Mouse (Mus musculus) mature B cell (primary cell): Measurements from ENCODE around the gene Spink8.
"Not testable (repeated sequence)": the region's sequence is repeated elsewhere in the genome, so short reads cannot be mapped to it uniquely, and the experiment has no call there.

Source experiments
- in situ Hi-C: fragments of 300-500 bp; cut with MboI; formaldehyde crosslinking; loops from 2 replicates; pipeline ENCODE4 v1.14.3; 2019

The Spink8 gene

DNA sequence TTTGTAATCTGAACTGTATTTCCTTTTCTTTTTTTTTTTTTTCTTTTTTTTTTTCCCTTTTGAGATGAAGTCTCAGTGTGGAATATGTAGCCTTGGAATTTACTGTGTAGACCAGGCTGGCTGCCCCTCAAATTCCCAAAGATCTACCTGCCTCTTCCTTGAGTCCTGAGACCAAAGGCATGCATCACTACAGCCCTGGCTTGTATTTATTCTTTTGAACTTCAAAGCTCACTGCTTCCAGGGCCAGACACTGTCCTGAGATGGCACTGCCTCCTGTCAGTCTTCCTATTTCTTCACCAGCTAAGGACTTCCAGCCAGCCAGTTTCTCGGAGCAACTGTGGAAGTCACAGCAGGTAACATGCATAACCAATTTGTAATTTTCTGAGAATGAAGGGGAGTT lies at the start of gene Spink8:
Gene Spink8 (plus strand): TSS at position 301 of the 400 bp plus-strand sequence.
- in situ Hi-C loops, result no loop called here

DNA sequence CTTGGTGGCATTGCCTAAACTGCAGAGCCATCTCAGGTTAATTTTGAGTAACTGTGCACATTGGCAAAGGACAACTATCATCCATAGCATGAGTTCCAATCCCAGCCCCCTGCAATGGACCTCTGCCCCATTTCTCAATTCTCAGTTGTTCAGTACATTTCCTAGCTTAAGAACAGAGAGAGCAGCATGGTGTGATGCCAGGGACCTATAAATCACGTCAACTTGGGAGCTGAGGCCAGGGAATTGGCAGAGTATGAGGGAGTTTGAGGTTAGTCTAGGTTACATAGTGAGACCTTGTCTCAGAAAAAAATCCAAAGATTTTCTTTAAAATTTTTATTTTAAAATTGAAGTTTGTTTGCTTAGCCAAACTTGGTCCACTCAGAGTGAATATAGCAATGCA lies 45.2 kb upstream of the Spink8 start:
- in situ Hi-C loops, result not testable (repeated sequence)

GRCm38 (mm10) chr9:109790570-109790969 lies 21.5 kb upstream of the Spink8 start, which contains the start of gene Fbxw27:
Fbxw27 (minus strand) TSS chr9:109790670.
- in situ Hi-C loops, result not testable (repeated sequence)

DNA sequence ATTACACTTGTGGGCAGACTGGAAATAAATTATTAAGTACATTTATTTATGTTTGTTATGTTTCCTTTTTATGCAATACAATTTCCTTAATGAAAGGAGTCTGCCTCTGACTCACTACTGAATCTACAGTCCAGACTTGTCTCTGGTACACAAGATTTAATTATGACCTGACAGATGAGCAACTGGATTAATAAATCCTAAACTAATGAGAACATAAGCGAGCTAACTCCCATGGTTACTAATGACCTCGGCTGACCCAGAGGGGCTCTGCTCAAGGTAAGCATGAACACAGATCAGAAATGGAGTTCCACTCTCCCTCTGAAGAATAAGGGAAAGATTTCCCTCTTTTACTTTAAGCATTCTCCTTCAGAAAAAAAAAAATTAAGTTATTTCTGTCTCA lies 16.9 kb upstream of the Spink8 start:
- in situ Hi-C loops, result no loop called here

GRCm38 (mm10) chr9:109795811-109796210 lies 16.3 kb upstream of the Spink8 start:
- in situ Hi-C loops, result no loop called here

- in situ Hi-C loops, result no loop called here
Measured at GRCm38 (mm10) chr9:109798051-109798450, 14.0 kb upstream of the Spink8 start.

DNA sequence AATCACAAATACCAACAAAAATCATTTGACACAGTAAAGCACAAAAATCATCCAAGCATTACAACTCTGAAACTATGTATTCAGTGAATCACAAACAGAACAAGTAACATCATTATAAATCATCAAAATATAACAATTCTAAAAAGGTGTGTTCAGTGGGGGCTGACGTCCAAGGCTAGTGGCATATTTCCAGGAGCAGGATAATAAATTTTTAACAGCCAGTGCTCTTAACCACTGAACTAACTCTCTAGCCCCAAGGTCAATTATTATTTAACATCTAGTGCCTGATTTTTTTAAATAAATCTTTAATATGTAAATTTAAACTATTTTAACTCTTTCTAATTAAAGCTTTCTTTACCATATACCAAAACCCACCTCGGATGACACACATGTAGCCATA lies 6.5 kb upstream of the Spink8 start:
- in situ Hi-C loops, result not testable (repeated sequence)

GRCm38 (mm10) chr9:109806260-109806659 lies 5.8 kb upstream of the Spink8 start:
- in situ Hi-C loops, result no loop called here

- in situ Hi-C loops, result no loop called here
Measured at GRCm38 (mm10) chr9:109806695-109807293, 5.3 kb upstream of the Spink8 start.

GRCm38 (mm10) chr9:109807898-109808297 lies 4.2 kb upstream of the Spink8 start:
- in situ Hi-C loops, result no loop called here

DNA sequence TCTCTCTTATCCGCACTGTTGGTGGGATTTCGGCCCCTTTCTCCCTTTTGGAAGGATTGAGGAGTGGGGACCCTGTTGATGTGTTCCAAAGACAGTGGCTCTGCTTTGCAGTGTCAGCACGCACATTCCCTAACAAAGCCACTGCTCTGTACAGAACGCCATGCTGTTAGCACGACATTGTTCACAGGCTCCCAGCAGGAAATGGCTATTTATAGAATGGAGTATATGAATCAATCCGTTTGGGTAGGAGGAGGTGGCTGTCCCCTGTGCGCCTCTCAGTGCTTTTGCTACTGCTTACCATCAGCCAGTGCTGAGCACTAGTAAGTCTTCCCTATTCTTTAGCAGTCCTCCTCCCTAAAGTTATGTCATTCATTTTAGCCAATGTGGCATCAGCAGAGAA lies 1.3 kb downstream of the Spink8 start:
- in situ Hi-C loops, result no loop called here

DNA sequence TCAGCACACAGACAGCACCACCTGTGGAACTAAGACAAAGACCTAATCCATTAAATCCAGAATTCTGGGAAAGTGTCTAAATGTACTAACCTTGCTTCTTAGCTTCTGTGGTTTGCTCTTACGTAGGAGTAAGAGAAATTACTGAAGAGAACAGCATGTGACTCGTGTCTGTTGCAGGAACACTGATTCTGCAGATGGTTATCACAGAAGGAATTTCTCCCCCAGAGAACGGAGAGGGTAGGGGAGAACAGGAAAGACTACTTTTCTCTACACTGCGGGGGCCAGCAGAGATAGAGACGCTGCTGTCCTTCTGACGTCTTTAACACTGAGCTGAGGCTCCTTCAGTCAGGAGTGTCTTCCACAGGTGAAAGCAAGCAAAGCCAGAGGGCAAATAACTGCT lies 4.3 kb downstream of the Spink8 start:
- in situ Hi-C loops, result no loop called here

GRCm38 (mm10) chr9:109825739-109826138 lies 13.7 kb downstream of the Spink8 start:
- in situ Hi-C loops, result no loop called here

GRCm38 (mm10) chr9:109826181-109826580 lies 14.1 kb downstream of the Spink8 start:
- in situ Hi-C loops, result no loop called here

DNA sequence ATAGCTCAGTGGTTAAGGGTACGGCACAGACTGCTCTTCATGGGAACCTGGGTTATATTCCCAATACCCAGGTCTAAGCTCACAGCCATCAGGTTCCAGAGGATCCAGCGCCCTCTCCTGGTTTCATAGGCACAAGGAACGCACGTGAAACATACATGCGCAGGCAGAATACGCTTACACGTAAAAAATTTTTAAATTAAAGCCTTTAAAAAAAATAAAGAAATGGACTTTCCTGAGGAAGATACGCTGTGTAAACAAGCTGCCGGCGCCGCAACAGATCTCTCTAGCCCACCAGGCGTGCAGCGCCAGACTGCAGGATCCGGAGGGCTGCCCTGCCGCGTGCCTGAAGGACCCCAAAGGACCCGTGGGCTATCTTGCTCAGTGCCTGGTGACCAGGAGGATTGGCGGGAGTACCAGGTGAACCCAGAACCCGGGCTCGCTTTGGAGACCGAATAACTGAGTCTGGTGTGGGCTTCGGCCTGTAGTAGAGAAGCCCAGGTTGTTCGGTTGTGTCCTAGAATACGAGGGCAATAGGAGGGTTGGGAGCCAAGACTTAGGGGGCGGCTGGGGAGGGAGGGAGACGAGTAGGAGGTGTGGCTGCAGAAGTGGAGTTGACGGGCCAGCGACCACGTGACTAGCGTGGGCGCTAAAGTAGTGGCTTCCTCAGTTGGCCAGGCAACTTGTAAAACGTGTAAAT lies 20.5 kb downstream of the Spink8 start, which contains the start of gene Nme6:
Gene Nme6 (plus strand): TSS at position 359 of the 697 bp plus-strand sequence.
- in situ Hi-C loops, result no loop called here

- in situ Hi-C loops, result no loop called here
Measured at GRCm38 (mm10) chr9:109833088-109833412, 21.0 kb downstream of the Spink8 start.

- in situ Hi-C loops, result no loop called here
Measured at GRCm38 (mm10) chr9:109849312-109849758, 37.3 kb downstream of the Spink8 start, which contains the start of gene Camp. Camp (minus strand) TSS chr9:109849617.

- in situ Hi-C loops, result no loop called here
Measured at GRCm38 (mm10) chr9:109850099-109850498, 38.0 kb downstream of the Spink8 start.

GRCm38 (mm10) chr9:109854341-109854740 lies 42.3 kb downstream of the Spink8 start:
- in situ Hi-C loops, result no loop called here

GRCm38 (mm10) chr9:109855947-109856346 lies 43.9 kb downstream of the Spink8 start:
- in situ Hi-C loops, result no loop called here

DNA sequence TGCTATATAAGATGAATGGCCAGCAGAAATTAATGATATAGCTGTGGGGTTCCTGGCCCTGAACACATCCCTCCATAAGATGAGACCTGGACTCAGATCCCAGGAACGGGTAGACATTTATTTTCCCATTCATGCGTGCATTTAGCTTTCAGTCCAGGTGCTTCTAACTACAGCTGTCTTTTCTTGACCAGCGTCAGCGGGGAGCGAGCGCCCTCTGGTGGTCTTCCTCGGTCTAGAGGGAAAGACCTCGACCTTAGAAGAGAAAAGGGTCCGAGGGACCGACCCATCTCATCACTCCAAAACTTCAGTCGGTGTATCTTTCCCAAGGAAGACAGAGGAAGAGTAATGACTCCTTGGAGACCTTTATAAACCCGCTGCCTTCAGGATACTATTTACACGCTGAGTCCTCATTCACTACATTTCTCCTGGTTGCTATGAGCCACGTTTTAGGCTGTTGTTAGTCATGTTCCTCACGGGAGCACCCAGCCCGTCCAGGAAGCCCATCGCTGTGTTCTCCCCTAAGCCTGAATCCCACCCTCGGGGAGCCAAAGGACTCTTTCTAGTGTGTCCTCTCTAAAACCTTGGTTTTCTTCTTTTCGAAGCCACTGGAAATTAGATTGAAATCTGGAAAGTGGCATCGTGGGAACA lies 50.4 kb downstream of the Spink8 start:
- in situ Hi-C loops, result no loop called here

DNA sequence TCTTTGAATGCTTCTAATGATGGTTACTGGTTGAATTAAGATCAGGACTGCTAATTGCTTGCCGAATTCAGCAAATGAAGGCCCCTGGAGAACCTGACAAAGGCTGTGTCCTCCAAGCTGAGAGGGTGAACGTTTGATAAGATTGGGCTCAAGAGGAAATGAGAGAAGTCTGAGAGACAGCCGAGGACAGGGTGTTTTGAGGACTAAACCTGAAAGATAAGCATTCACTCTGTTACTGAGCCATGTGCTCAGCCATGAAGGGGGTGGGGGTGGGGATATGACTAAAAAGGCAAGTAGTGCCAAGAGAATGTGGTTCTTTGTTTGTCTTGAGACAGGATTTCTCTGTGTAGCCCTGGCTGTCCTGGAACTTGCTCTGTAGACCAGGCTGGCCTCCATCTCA lies 51.0 kb downstream of the Spink8 start:
- in situ Hi-C loops, result no loop called here

- in situ Hi-C loops, result no loop called here
Measured at GRCm38 (mm10) chr9:109866218-109866617, 54.1 kb downstream of the Spink8 start.
